Mouse (Mus musculus): ENCODE measurements around the gene Gm20388.
"Not testable (repeated sequence)": the region's sequence is repeated elsewhere in the genome, so short reads cannot be mapped to it uniquely, and the experiment has no call there.

Gene Gm20388

GRCm38 (mm10) chr8:120334261-120334660, 423.6 kb downstream of the Gm20388 start:
- DNase-seq (ENCODE audit: low spot score in 2 of 2), result not testable (repeated sequence)

DNA sequence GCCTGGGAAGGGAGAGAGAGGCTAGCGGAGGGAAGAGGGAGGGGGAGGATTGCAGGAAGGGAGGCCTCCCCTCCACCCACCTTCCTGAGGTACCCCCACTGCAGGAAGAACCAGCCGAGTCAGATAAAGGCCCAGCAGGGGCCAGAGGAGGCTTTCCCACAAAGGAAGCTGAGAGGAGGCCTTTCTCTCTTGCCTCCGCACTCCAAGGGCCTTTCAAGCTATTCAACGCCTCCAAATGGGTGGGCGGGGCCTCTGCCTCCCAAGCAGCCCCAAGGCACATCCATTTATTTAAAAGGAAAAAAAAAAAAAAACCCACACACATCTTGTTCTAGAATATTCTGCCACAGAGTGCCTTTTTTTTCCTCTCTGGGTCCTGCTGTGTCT, 424.2 kb downstream of the Gm20388 start:
- no peak for DNase-seq (ENCODE audit: low spot score in 2 of 2)

GRCm38 (mm10) chr8:120335262-120336086, 424.8 kb downstream of the Gm20388 start:
- DNase-seq (ENCODE audit: low spot score in 2 of 2), result no peak

GRCm38 (mm10) chr8:120336087-120336380, 425.4 kb downstream of the Gm20388 start:
- DNase-seq (ENCODE audit: low spot score in 2 of 2), result no peak

DNA sequence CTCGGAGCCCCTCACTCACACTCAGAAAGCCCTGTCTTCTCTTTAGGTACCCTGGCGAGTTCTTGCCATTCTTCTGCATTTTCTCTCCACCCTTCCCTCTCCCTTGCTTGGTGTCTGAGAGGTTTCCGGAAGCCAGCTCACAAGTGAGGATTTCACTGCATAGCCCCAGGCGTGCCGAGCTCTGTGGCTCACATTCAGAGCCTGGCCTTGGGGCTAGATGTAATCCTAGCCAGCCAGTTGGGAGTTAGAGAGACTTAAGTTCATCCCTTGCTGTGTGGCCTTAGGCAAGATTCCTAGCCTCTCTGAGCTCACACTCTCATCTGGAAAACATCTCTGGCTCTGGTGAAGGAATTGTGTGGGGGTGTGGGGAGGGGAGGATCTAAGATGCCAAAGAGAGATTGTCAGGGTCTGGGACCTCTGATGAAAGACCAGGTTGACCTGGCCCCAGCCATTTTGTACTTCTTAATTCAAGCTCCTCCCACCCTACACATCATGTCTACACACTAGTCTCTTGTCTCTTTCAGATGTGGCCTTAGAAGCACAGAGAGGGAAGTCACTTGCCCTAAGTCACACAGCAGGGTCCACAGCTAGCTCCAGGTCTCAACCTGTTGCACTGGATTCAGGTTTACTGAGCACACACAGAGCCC, 426.4 kb downstream of the Gm20388 start:
- no peak for DNase-seq (ENCODE audit: low spot score in 2 of 2)

- no peak for DNase-seq (ENCODE audit: low spot score in 2 of 2)
These were observed 427.0 kb downstream of the Gm20388 start for GRCm38 (mm10) chr8:120337627-120338026.

- no peak for DNase-seq (ENCODE audit: low spot score in 2 of 2)
These were observed 428.0 kb downstream of the Gm20388 start for GRCm38 (mm10) chr8:120338678-120339077.

- no peak for DNase-seq (ENCODE audit: low spot score in 2 of 2)
These were observed 429.1 kb downstream of the Gm20388 start for GRCm38 (mm10) chr8:120339743-120340142.

- no peak for DNase-seq (ENCODE audit: low spot score in 2 of 2)
These were observed 430.5 kb downstream of the Gm20388 start for GRCm38 (mm10) chr8:120341124-120341523.

DNA sequence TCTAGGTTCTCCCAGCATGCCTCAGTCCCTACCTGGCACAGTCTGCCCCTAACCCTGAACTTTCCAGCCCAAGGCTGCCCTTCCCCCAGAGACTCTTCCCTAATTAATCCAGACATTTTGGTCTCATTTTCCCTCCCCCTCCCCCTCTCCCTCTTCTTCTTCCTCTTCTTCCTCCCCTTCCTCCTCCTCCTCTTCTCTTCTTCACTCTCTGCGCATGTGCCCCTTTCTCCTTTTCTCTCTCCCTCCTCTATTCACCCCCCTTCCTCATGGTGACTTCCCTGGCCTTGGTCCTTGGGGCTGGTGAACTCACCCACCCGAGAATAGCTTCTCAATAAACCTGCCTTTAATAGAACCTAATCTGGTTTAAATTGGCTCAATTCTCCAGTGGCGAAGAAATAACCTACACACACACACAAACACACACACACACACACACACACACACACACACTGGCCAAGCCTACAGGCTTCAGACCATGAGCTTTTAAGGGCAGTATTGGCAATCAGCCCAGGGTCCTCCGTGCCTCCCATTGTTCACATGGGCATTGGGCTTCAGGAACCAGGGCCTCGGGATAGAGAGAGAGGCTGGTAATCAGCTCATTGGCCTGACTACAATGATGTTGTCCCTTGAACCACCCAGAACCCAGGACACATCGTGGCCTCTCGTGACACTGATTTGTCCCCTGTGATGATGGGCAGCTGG, 432.4 kb downstream of the Gm20388 start:
- DNase-seq (ENCODE audit: low spot score in 2 of 2), result no peak

DNA sequence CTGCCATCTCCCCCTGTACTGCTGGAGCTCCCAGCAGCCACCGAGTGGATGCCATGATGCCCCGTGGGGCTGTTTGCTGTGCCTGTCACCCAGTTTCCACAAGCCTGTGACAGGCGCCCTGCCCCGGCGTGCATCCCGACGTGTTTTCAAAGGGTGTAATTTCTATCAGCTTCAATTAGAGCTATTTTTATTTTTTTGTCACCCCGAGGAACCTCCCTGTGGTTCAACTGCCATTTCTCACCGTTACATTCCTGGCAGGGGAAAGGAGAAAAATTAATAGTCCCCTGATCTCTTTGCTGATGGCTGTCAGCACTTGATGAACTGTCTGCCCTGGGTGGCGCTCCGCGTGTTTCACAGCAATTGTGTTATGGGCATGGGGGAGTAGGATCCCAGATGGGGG, 432.9 kb downstream of the Gm20388 start:
- DNase-seq (ENCODE audit: low spot score in 2 of 2), result no peak

DNA sequence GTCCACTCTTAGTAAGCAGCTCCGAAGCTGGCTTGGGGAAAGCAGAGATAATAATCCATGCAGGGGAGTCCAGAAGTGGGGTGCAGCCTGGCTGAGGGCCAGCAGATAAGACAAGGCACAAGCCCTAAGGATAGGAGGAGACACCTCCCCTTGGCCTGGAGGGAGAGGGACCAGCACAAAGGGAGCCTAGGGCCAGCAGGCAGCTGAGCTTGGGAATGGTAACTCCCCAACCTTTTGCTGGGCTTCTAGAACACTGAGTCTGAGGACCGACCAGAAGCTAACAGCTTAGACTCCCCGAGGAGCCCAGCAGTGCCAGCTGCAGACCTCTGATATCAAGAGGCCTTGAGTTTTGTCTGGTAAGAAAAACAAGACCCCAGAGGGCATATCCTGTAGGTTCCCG, 433.5 kb downstream of the Gm20388 start:
- DNase-seq (ENCODE audit: low spot score in 2 of 2), result no peak

- no peak for DNase-seq (ENCODE audit: low spot score in 2 of 2)
These were observed 433.9 kb downstream of the Gm20388 start for GRCm38 (mm10) chr8:120344583-120344982.

DNA sequence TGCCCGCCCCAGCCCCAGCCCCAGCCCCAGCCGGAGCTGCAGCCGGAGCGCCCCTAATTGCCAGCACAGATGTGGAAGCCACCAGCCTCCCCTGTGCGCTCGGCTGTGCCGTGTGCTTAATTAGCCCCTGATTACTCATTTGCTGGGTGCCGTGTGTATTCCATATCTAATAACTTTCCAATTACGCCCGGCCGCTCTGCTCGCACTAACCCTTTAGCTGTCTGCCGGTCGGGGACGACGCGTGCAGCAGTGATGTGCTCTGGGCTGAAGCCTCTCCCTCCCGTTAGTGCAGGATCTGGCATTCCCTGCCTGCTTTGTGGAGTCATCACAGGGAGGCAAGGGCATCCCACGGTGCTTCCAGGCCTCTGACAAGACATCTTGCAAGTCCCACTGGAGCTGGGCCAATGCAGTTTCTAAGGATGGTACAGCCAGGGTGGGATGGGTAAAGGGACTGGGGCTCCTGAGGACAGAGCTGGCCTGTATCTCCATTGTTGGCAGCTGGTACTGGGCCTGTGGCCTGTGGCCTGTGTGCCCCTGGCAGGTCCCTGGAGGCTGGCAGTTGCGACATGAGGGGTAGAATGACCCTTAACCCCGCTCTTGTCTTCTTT, 437.2 kb downstream of the Gm20388 start:
- DNase-seq (ENCODE audit: low spot score in 2 of 2), result peak in 1 of 2 experiments; percentile 32

GRCm38 (mm10) chr8:120348922-120349321, 438.3 kb downstream of the Gm20388 start:
- no peak for DNase-seq (ENCODE audit: low spot score in 2 of 2)

GRCm38 (mm10) chr8:120351332-120352071, 440.9 kb downstream of the Gm20388 start:
- peak in 1 of 2 experiments; percentile 19 for DNase-seq (ENCODE audit: low spot score in 2 of 2)

- DNase-seq (ENCODE audit: low spot score in 2 of 2), result peak; percentile 65 to 87
These were observed 441.5 kb downstream of the Gm20388 start for GRCm38 (mm10) chr8:120352096-120352495.

- DNase-seq (ENCODE audit: low spot score in 2 of 2), result no peak
These were observed 445.4 kb downstream of the Gm20388 start for GRCm38 (mm10) chr8:120356067-120356466.

GRCm38 (mm10) chr8:120357504-120357903, 446.9 kb downstream of the Gm20388 start:
- DNase-seq (ENCODE audit: low spot score in 2 of 2), result no peak

DNA sequence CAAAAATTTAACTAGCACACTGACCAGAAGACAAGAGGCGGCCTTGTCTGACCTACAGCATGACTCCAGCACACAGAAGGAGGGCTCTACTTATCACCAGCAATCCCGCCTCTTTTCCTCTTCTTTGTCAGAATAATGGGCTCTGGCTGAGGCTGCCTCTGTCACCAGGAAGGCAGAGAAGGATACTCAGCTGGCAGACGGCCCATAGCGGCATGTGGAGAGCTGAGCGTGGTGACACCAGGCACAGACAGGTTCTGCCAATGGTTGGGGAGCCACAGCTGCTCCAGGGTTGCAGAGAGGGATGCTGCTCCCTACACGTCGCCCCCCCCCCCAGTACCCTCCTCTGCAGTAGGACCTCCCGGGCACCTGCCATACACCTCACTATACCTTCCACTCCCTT, 450.7 kb downstream of the Gm20388 start:
- DNase-seq (ENCODE audit: low spot score in 2 of 2), result peak in 1 of 2 experiments; percentile 67

- peak in 1 of 2 experiments; percentile 25 for DNase-seq (ENCODE audit: low spot score in 2 of 2)
These were observed 453.0 kb downstream of the Gm20388 start for GRCm38 (mm10) chr8:120363552-120364071.

Measured in left cerebral cortex, adult 9 months (tissue).